Mouse (Mus musculus) heart, postnatal 10 days (tissue): Measurements from ENCODE around the gene Eif2b5. TPM values are rescaled to one million over a fixed set of nuclear protein-coding genes. Genes with fewer than 3 reads are reported as not detected.

Source experiments
- total RNA-seq, 2 experiments: library from RNA; stranded (reverse); gene quantifications; 2 replicates each; pipeline ENCODE4 v1.2.3; 2021

The Eif2b5 gene
- total RNA-seq, 2 experiments from 2014 or later: 52.7 to 54.2 TPM

Other genes starting within 250 kb of the Eif2b5 start
- 100 to 1,000 TPM in 1 of 2 experiments, 10 to 100 TPM in 1; 90.9 to 105 TPM for gene Parl, start 196.4 kb upstream of the Eif2b5 start, total RNA-seq
- under 1 TPM; 0.15 to 0.22 TPM for gene Cyp2ab1, start 173.4 kb upstream of the Eif2b5 start, total RNA-seq
- 10 to 100 TPM; 48.1 to 53.5 TPM for gene Abcc5, start 72.4 kb upstream of the Eif2b5 start, total RNA-seq
- gene Dvl3, start 18.2 kb downstream of the Eif2b5 start, total RNA-seq: 10 to 100 TPM; 60.7 to 61.7 TPM
- gene Ap2m1, start 36.7 kb downstream of the Eif2b5 start, total RNA-seq: 100 to 1,000 TPM; 253 to 284 TPM
- gene Abcf3, start 49.8 kb downstream of the Eif2b5 start, total RNA-seq: 10 to 100 TPM; 62.9 to 66.2 TPM
- gene Vwa5b2, start 90.7 kb downstream of the Eif2b5 start, total RNA-seq: 1 to 10 TPM in 1 of 2 experiments, under 1 TPM in 1; 0.30 to 1.0 TPM
- gene Eef1akmt4, start 112.8 kb downstream of the Eif2b5 start, total RNA-seq: 1 to 10 TPM; 5.1 to 5.3 TPM
- under 1 TPM in 1 of 2 experiments, not detected in 1; 0.20 TPM for gene Gm49333, start 112.8 kb downstream of the Eif2b5 start, total RNA-seq
- gene Alg3, start 112.9 kb downstream of the Eif2b5 start, total RNA-seq: 10 to 100 TPM; 11.3 to 11.8 TPM
- gene Camk2n2, start 122.5 kb downstream of the Eif2b5 start, total RNA-seq: 1 to 10 TPM; 1.3 to 1.6 TPM
- gene Ece2, start 131.0 kb downstream of the Eif2b5 start, total RNA-seq: under 1 TPM; 0.62 TPM
- gene Psmd2, start 152.8 kb downstream of the Eif2b5 start, total RNA-seq: 100 to 1,000 TPM; 195 TPM
- gene Eif4g1, start 169.5 kb downstream of the Eif2b5 start, total RNA-seq: 100 to 1,000 TPM; 353 to 356 TPM
- 10 to 100 TPM; 16.0 to 18.9 TPM for gene Fam131a, start 194.4 kb downstream of the Eif2b5 start, total RNA-seq
- gene Polr2h, start 218.8 kb downstream of the Eif2b5 start, total RNA-seq: 10 to 100 TPM; 12.5 to 13.2 TPM
- 1 to 10 TPM; 3.3 to 3.5 TPM for gene Clcn2, start 218.9 kb downstream of the Eif2b5 start, total RNA-seq
- gene Chrd, start 234.3 kb downstream of the Eif2b5 start, total RNA-seq: 1 to 10 TPM; 1.4 to 3.4 TPM
- gene Thpo, start 235.7 kb downstream of the Eif2b5 start, total RNA-seq: not detected